Mouse (Mus musculus) left cerebral cortex, adult 2 months (tissue): ENCODE data around the gene Rtn4r. TPM values are rescaled to one million over a fixed set of nuclear protein-coding genes. Genes with fewer than 3 reads are reported as not detected.

Source experiments
- DNase-seq, 2 experiments: peaks; one replicate each; pipeline ENCODE4 v3.0.0; 2021 to 2022; ENCODE audit warnings: low spot score in 2 of 2, mixed read lengths in 1 of 2; ENCODE audit errors: extremely low spot score in 1 of 2
- H3K27ac ChIP-seq: fragments of 200-600 bp; 2 replicates; pipeline ENCODE4 v1.8.1; 2022
- H3K4me3 ChIP-seq: fragments of 200-600 bp; 2 replicates; pipeline ENCODE4 v1.8.1; 2022
- CTCF ChIP-seq: fragments of 200-600 bp; IDR thresholded peaks from 2 replicates; pipeline ENCODE4 v1.8.1; 2022; ENCODE audit warnings: antibody characterized with exemption, mild to moderate bottlenecking, moderate library complexity
- intact Hi-C: fragments of 180-260 bp; cut with DNase I; formaldehyde crosslinking; loops from one replicate; pipeline ENCODE4 v1.15.1; 2025
- total RNA-seq, 2 experiments: library from RNA; stranded (reverse); gene quantifications; 2 replicates each; pipeline ENCODE4 v1.2.3; 2021

Rtn4r gene
- total RNA-seq, 2 experiments from 2014 or later: 138 to 147 TPM

- DNase-seq: no peak
- no peak for TF ChIP-seq CTCF
- Histone ChIP-seq H3K4me3 (no peak overlapping the region), H3K27ac (no peak overlapping the region)
- intact Hi-C loops: no loop called here
Observed at GRCm38 (mm10) chr16:18103366-18103765, 24.1 kb upstream of the Rtn4r start.

- DNase-seq: no peak
- H3K27ac ChIP-seq: no peak overlapping the region
- TF ChIP-seq CTCF: no peak
- H3K4me3 ChIP-seq: no peak overlapping the region
- intact Hi-C loops: no loop called here
Observed at GRCm38 (mm10) chr16:18103808-18104207, 23.6 kb upstream of the Rtn4r start.

GRCm38 (mm10) chr16:18108221-18108966 is 19.0 kb upstream of the Rtn4r start:
- Histone ChIP-seq H3K27ac (no peak overlapping the region), H3K4me3 (no peak overlapping the region)
- DNase-seq: peak; percentile 68 to 80
- intact Hi-C loops: loop anchor here (1.0 kb wide), 1 partner anchor 103 kb away; no protein-coding TSS in a partner anchor
- TF ChIP-seq CTCF: peak; percentile 88

GRCm38 (mm10) chr16:18111042-18111441 is 16.4 kb upstream of the Rtn4r start:
- DNase-seq: no peak
- H3K4me3 ChIP-seq: no peak overlapping the region
- TF ChIP-seq CTCF: no peak
- H3K27ac ChIP-seq: no peak overlapping the region
- intact Hi-C loops: no loop called here

- H3K27ac ChIP-seq: no peak overlapping the region; the same call in 1 of the 2 replicates
- H3K4me3 ChIP-seq: no peak overlapping the region
- no peak for DNase-seq
- no peak for TF ChIP-seq CTCF
- intact Hi-C loops: no loop called here
Observed at GRCm38 (mm10) chr16:18116467-18116866, 11.0 kb upstream of the Rtn4r start.

- Histone ChIP-seq H3K4me3 (no peak overlapping the region), H3K27ac (no peak overlapping the region)
- DNase-seq: no peak
- no peak for TF ChIP-seq CTCF
- intact Hi-C loops: no loop called here
Observed at GRCm38 (mm10) chr16:18118285-18118684, 9.2 kb upstream of the Rtn4r start.

GRCm38 (mm10) chr16:18119031-18119730 is 8.3 kb upstream of the Rtn4r start:
- Histone ChIP-seq H3K27ac (no peak overlapping the region), H3K4me3 (no peak overlapping the region)
- peak; percentile 82 for TF ChIP-seq CTCF
- intact Hi-C loops: no loop called here
- peak; percentile 50 to 66 for DNase-seq

- DNase-seq: no peak
- no peak overlapping the region for H3K27ac ChIP-seq
- TF ChIP-seq CTCF: no peak
- intact Hi-C loops: no loop called here
- H3K4me3 ChIP-seq: no peak overlapping the region
Observed at GRCm38 (mm10) chr16:18122740-18123139, 4.7 kb upstream of the Rtn4r start.

GRCm38 (mm10) chr16:18123471-18123870 is 4.0 kb upstream of the Rtn4r start:
- Histone ChIP-seq H3K4me3 (no peak overlapping the region), H3K27ac (no peak overlapping the region)
- intact Hi-C loops: no loop called here
- no peak for TF ChIP-seq CTCF
- DNase-seq: no peak

- DNase-seq: no peak
- no peak overlapping the region for H3K4me3 ChIP-seq
- no peak for TF ChIP-seq CTCF
- intact Hi-C loops: no loop called here
- no peak overlapping the region for H3K27ac ChIP-seq
Observed at GRCm38 (mm10) chr16:18124040-18124439, 3.4 kb upstream of the Rtn4r start.

- intact Hi-C loops: no loop called here
- H3K27ac ChIP-seq: no peak overlapping the region
- H3K4me3 ChIP-seq: no peak overlapping the region
- no peak for TF ChIP-seq CTCF
- no peak for DNase-seq
Observed at GRCm38 (mm10) chr16:18124626-18125025, 2.8 kb upstream of the Rtn4r start.

- intact Hi-C loops: no loop called here
- H3K4me3 ChIP-seq: no peak overlapping the region
- TF ChIP-seq CTCF: no peak
- no peak for DNase-seq
- H3K27ac ChIP-seq: no peak overlapping the region
Observed at GRCm38 (mm10) chr16:18125131-18125530, 2.3 kb upstream of the Rtn4r start.
